Mouse (Mus musculus) hindlimb bud, embryonic 11.5 days (tissue): ENCODE results near the gene Cct4.

Experiments used
- DNase-seq: peaks from one replicate; pipeline ENCODE4 v3.0.0-alpha.2; 2012; ENCODE audit warnings: low read depth, low spot score; ENCODE audit errors: extremely low spot score

The Cct4 gene

DNA sequence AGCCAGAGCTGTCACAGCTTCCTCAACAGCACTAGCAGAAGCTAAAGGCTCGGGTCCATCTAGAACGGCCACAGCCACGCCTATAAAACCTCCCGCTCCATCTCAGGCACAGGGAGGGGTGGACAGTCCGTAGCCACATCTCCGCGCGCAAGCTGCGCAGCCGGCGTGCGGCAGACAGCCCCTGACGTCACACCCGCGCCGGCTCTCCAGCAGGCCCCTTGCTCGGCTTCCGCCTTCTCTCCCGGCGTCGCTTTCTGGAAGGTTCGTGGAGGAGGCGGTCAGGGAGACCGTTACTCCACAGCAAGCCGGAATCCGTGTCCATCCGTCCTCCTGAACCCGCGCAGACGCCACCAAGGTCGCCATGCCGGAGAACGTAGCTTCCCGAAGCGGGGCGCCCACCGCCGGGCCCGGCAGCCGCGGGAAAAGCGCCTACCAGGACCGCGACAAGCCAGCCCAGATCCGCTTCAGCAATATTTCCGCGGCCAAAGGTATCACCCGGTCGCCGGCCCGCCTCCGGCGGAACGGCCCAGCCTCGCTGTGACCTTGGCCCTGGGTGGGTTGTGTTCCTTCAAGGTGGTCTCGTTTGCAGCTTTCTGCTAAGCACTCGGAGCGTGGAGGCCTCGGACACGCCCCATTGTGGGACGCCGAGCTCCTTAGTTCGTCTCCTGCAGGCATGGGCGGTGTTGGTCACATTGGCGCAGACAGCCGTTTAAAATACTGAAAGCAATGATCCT lies at the start of gene Cct4:
Gene Cct4, plus strand, starts transcription at position 127 of the 734 bp plus-strand sequence.
- DNase-seq, result no peak

DNA sequence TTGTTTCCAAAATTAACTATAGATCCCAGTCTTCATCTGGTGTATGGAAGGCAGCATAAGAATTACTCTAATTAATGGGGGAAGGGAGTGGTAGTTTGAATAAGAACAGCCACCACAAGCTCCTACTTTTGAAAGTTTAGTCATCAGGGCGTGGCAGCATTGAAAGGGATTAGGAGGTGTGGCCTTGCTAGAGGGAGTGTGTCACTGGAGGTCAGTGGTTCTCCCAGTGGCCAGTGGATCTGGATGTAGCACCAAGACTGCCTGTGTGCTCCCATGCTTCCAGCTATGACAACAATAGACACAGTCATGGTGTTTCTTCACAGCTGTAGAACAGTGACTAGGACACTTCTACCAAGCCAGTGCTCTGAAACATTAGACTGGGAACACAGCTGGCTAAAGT lies 41.2 kb upstream of the Cct4 start:
- no peak for DNase-seq

DNA sequence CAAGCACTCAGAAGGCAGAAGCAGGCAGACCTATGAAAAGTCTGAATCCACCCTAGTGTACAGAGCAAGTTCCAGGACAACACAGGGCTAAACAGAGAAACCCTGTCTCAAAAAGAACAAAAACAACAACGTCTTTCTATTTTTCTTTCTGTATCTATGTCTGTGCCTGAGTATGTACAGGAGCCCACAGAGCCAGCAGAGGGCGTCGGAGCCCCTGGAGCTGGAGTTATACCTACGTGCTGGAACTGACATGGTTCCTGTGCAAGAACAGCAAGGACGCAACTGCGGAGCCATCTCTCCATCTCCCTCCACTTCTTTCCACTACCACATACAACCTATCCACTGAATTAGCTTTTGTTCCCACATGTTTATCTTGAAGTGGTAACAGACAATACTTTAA lies 40.2 kb upstream of the Cct4 start:
- no peak for DNase-seq

DNA sequence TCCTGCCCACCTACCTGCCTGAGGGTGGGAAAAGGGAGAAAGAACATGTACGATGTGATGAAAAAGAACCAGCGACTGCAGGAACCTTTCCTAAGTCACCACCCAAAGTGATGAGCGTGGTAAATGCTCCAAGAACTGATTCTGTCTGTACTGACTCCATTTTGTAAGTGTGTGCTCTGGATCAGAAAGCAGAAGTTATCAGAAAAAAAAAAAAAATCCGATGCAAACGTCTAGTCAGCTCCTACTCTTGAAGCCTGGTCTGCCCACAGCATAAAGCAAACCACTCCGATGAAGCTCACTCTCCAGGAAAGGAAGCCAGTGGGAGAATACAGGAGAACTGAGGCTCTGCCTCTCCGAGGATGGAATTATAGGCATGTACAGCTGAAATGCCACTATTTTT lies 37.7 kb upstream of the Cct4 start:
- no peak for DNase-seq

DNA sequence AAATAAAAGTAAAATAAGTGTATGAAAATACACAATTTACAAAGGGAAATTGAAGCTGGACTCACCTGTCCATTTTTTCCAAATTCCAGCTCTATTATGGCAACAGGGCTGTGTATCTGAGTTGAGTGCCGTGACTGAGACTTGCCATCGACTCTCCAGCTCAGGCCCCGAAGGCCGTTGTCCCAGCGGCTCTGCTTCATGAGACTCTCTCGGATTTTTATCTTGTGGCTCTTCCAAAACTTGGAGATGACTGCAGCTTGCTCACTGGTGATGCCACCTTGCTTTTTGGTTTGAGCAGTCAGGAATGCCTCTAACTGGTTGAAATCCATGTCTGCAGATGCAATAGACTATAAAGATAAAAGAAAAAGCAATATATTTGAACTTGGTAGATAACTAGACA lies 34.0 kb upstream of the Cct4 start:
- no peak for DNase-seq

DNA sequence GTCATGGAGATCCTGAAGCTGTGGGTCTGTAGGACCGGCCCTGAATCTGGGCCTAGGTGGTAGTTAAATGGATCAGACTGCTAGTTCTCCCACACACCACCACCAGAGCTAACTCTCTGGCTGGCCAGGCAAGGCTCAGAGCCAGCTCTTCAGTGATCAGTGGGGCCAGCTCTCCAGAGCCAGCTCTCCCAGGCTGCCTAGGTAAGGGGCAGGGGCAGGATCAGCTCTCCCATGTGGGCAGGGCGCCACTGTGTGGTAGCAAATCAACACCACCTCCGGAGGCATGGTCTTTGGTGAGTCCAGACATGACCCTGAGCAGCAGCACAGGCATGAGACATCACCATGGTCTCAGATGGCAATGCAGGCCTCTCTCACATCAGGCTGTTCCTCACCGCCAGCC lies 33.5 kb upstream of the Cct4 start:
- DNase-seq, result no peak

DNA sequence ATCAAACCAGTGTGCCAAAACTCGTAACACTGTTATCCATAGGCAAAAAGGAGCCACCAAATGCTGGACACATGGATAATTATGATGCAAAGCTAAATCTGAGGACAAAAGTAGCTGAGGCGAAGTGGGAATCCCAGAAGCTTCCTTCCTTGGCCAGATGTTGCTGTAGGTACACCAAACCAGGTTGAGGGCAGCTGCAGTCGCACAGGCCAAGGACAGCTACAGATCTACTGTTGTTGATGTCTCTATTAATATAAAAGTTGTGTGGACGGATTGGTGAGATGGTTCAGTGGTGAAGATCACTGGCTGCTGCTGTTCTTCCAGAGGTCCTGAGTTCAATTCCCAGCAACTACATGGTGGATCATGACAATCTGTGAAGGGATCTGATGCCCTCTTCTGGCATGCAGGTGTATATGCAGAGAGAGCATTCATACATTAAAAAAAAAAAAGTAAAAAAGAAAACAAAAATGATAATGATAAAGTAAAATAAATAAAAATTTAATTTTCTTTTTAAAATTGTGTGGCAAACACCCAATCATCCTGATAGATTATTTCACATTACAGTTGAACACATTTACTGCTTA lies 32.4 kb upstream of the Cct4 start:
- no peak for DNase-seq

DNA sequence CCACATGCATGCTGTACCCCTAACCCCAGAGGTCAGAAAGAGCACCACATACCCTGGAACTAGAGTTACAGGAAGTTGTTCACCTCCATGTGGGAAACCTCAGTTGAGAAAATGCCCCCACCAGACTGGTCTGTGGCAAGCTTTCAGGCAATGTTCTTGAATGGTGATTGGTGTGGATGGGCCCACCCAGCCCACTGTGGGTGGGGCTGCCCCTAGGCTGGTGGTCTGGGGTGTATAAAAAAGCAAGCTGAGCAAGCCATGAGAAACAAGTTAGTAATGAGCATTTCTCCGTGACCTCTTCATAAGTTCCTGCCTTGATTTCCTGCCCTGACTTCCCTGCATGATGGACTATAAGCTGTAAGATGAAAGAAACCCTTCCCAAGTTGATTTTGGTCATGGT lies 28.2 kb upstream of the Cct4 start:
- no peak for DNase-seq

DNA sequence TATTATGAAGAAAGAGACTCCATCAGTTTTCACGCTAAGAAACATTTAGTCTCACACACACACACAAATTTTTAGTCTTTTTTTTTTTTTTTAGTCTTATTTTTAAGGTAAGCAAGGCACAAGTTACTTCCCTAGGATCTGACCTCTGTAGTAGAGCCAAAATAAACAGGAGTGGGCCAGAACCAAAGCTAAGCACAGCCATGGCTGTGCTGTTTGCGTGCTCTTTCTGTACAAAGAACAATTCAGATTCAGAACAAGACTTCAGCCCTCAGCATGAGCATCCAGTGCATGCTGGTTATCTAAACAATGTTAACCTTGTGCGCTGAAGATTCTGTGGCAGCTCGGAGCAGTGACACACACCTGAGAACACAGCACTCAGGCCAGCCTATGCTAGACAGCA lies 25.9 kb upstream of the Cct4 start:
- no peak for DNase-seq

DNA sequence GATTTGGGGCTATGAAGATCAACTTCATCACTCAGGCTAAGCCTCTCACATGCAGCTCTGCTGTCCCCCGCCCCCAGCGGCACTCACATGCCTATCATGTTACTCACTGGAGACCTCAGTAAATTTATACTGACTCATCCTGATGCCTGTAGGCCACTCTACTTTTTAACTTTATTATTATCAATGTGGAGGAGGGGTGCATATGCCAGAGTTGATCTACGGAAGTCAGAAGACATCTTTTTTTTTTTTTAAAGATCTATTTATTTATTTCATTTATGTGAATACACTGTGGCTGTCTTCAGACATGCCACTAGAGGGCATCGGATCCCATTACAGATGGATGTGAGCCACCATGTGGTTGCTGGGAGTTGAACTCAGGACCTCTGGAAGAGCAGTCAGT lies 24.8 kb upstream of the Cct4 start:
- DNase-seq, result no peak

DNA sequence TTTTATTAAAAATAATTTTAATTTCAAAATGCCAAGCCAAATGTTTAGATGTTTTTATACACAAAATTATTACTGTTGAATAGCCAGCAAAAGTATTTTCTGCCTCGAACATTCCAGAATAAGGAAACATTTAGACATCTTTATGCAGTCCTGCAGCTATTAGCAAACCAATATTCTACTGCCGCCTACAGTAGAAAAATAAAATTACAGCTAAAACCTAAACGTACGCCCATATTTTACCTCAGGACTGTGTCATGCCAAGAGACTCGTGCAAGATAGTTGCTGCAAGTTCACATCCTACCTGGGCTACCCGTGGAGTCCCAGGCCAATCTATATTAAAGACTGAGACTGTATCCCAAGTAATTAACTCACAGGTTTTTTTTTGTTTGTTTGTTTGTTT lies 20.8 kb upstream of the Cct4 start:
- no peak for DNase-seq

DNA sequence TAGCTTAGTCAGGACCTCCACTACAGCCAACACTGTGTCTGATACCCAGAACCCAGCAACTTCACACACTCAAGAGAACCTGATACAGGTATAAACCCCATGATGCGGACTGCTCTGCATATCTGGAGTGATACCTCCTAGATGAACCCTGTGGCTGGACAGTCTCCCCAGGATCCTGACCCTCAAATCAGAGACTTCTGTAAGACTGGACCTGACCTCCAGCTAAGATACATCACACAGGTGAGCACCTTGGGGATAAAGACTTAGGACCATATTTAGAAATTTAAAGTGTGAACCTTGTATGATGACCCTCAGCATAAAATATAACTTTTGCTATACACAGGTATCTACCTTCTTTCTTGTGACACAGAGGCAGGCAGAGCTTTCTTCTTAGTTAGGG lies 19.8 kb upstream of the Cct4 start:
- no peak for DNase-seq

DNA sequence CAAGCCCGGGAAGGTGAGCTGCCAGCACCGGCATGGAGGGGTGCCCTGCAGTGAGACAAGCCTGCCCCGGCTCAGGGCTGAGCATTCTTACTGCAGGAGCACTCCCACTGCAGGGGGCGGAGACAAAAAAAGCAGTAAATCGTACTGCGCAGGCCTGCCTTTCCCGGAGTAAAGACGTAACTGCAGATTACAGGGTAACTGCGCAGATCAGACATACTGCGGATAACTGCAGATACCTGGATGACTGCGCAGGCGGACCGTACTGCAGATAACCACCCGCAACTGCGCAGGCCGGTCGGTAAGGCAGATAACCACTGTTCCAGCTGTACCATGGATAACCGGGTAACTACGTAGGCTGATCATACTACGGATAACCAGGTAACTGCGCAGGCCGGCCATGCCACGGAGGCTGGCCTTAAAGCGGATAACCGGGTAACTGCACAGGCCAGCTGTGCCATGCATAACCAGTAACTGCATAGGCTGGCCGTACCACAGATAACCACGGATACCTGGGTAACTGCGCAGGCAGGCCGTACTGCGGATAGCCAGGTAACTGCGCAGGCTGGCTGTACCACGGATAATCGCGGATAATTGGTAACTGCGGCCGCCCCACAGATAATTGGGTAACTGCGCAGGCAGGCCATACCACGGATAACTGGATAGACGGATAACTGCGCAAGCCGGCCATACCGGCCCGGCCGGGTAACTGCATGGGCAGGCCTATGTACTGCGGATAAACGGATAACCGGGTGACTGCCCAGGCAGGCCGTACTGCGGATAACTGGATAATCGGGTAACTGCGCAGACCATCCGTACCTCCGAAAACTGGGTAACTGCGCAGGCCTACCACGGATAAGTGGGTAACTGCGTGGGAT lies 18.2 kb upstream of the Cct4 start, which contains the start of gene Zrsr1:
Gene Zrsr1, plus strand, starts transcription at position 171 of the 875 bp plus-strand sequence.
- no peak for DNase-seq

DNA sequence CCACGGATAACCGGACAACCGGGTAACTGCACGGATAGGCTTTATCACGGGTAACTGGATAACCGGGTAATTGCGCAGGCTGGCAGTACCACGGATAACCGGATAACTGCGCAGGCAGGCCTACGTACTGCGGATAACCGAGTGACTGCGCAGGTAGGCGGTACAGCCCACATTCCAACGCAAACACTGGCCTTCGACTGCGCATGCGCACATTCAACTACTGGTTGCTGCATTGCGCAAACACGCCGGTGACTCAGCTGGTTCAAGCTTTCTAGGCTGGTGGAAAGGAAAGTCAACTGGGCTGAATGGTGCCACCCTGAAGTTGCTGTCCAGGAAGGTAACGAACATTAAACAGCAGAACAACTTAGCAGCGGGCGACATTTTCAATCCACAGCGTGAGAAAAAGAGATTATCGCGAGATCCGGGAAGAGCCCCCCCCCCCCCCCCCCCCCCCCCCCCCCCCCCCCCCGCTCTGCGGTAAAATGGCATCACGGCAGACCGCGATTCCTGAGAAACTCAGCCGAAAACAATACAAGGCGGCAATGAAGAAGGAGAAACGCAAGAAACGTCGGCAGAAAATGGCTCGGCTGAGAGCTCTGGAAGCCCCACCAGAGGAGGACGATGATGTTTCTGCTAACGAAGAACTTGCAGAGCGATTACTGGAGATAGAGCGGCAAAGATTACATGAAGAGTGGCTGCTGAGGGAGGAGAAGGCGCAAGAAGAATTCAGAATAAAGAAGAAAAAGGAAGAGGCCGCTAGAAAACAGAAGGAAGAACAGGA lies 17.4 kb upstream of the Cct4 start:
- peak; percentile 58 for DNase-seq

DNA sequence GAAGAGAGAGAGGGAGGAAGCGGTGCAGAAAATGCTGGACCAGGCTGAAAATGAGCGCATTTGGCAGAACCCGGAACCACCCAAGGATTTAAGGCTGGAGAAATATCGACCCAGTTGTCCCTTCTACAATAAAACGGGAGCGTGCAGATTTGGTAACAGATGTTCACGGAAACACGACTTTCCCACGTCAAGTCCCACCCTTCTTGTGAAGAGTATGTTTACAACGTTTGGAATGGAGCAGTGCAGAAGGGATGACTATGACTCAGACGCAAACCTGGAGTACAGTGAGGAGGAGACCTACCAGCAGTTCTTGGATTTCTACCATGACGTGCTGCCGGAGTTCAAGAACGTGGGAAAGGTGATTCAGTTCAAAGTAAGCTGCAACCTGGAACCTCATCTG lies 16.7 kb upstream of the Cct4 start:
- DNase-seq, result no peak

DNA sequence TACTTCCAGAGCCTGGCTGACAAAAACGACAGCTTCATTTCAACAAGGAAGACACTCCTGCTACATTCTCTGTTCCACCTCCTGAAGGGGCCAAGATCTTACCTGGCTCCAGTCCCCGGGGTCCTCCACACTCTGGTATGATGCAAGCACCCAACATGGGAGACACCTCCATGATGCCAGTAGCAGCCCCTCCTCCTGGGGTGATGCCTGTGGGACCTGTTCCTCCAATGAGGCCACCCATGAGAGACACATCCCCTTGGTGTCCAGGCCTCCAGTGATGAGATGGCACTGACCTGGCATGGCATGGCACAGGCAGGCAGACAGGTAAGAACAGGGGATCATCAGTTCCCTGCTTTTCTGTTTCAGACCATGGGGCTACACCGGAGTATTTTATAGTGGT lies 12.1 kb upstream of the Cct4 start:
- DNase-seq, result no peak

DNA sequence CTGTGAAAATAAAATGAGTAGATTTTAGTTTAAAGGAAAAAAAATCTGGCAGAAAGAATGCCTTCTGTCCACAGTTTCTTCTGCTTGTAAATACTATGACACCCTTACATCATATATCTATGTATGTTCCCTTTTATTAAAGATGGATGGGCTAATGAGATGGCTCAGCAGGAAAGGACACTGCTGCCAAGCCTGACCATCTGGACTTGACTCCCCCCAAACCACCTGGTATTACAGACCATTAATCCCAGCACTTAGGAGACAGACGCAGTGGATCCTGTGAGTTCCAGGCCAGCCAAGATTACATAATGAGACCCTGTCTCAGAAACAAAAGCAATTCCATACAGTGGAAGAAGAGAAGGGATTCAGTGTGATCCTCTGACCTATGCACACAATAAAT lies 11.6 kb upstream of the Cct4 start:
- DNase-seq, result no peak

DNA sequence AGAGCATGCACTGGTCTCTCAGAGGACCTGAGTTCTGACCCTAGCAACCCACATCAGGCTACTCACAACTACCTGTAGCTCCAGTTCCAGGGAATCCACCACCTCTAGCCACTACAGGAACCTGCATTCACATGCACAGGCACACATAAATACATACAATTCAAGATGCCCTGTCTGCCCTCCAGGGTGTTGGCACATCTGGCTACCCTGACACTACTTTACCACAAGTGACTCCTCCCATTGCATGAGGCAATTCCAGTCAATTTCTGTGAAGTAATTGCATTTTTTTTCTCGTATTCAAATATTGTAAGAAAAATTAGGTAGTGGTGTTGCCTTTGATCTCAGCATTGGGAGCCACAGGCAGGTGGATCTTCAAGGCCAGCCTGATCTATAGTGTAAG lies 11.1 kb upstream of the Cct4 start:
- DNase-seq, result no peak

DNA sequence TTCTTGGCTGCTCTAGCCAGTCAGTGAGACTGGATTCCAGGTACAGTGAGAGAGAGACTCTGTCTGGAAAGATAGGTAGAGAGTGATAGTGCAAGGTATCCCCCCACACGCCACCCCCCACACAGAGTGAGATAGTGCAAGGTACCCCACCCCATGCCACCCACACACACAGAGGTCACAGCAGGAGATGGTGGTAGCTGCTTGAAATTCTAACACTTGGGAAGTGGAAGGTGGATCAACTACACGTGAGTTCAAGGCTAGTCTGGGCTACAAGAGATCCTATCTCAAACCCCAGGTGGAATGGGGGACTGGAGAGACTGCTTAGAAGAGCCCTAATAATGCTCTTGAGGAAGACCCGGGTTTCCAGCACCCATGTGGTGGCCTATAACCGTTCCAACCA lies 9.3 kb upstream of the Cct4 start:
- DNase-seq, result no peak

DNA sequence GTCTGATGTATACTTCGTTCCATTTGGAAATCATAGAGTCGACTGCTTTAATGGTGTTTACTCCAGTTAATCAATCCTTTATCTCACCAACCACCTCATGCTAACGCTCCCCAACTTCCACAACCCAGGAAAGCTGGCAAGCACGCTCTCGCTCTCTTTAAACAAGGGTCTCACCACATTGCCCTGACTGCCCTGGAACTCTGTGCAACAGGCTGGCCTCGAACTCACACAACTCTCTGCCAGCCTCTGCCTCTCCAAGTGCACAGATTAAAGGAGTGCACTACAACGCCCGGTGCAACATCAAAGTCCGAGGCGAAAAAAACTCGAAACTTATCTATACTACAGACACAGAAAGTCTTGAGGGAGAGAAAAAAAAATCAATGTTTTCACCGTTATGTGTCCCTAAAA lies 8.8 kb upstream of the Cct4 start:
- DNase-seq, result no peak
